Mouse (Mus musculus) midbrain, embryonic 11.5 days (tissue): ENCODE measurements around the gene Uckl1. TPM values are rescaled to one million over a fixed set of nuclear protein-coding genes. Genes with fewer than 3 reads are reported as not detected.

ENCODE experiments used
- ATAC-seq: fragments of 200-750 bp; cut with Nextera tagmentation; 2 replicates; pipeline ENCODE4 v1.8.0; 2017; ENCODE audit warnings: moderate TSS enrichment, moderate library complexity; ENCODE audit not compliant: low FRiP score
- DNase-seq: peaks from one replicate; pipeline ENCODE4 v3.0.0; 2015; ENCODE audit warnings: low spot score; ENCODE audit errors: missing footprints
- H3K27ac ChIP-seq: fragments of 300-500 bp; sonication (generic); 2 replicates; pipeline ENCODE4 v1.5.1; 2014; ENCODE audit warnings: low read depth, low read length
- H3K27me3 ChIP-seq: fragments of 300-500 bp; sonication (generic); 2 replicates; pipeline ENCODE4 v1.6.1; 2014; ENCODE audit warnings: mild to moderate bottlenecking, low read length, moderate library complexity, mixed read lengths; ENCODE audit not compliant: control insufficient read depth, insufficient read depth
- H3K36me3 ChIP-seq: fragments of 300-500 bp; sonication (generic); 2 replicates; pipeline ENCODE4 v1.6.1; 2014; ENCODE audit warnings: mild to moderate bottlenecking, low read length, moderate library complexity, mixed read lengths; ENCODE audit not compliant: control insufficient read depth, insufficient read depth
- H3K4me1 ChIP-seq: fragments of 300-500 bp; sonication (generic); 2 replicates; pipeline ENCODE4 v1.6.1; 2014; ENCODE audit warnings: low read length; ENCODE audit not compliant: control insufficient read depth, insufficient read depth
- H3K4me2 ChIP-seq: fragments of 300-500 bp; sonication (generic); 2 replicates; pipeline ENCODE4 v1.6.1; 2014; ENCODE audit warnings: mild to moderate bottlenecking, moderate library complexity
- H3K4me3 ChIP-seq: fragments of 300-500 bp; sonication (generic); 2 replicates; pipeline ENCODE4 v1.5.1; 2014; ENCODE audit warnings: low read depth, low read length
- H3K9ac ChIP-seq: fragments of 300-500 bp; sonication (generic); 2 replicates; pipeline ENCODE4 v1.6.1; 2014; ENCODE audit warnings: low read length
- H3K9me3 ChIP-seq: fragments of 300-500 bp; sonication (generic); 2 replicates; pipeline ENCODE4 v1.6.1; 2016; ENCODE audit warnings: low read length; ENCODE audit not compliant: control insufficient read depth
- WGBS: fragments of 180-500 bp; shearing (Covaris S2); extraction: QIAGEN DNeasy Blood & Tissue Kit; methylation state at CpG from one replicate; pipeline ENCODE4 v1.1.7; 2014; 5-methylcytosine and 5-hydroxymethylcytosine counted together
- polyA plus RNA-seq: library from polyadenylated mRNA; unstranded; fragments of >200 nt; fragmentation: Nextera tagmentation; extraction: Ambion mirVana; gene quantifications from 2 replicates; pipeline ENCODE4 v1.2.1, GENCODE M21; 2014

Uckl1 gene
- polyA plus RNA-seq, 1 experiment from 2014 or later, result 46.4 TPM

GRCm38 (mm10) chr2:181570375-181570774 is 14.3 kb downstream of the Uckl1 start:
- H3K36me3 ChIP-seq, result no peaks in the 10 kb centered on the region
- ATAC-seq, result 0 out of 2 replicates have a peak, but pooled peaks have one; percentile 15
- H3K4me3 ChIP-seq, result no peak overlapping the region
- H3K27ac ChIP-seq, result no peak overlapping the region
- no peak overlapping the region for H3K4me2 ChIP-seq
- no peaks in the 10 kb centered on the region for H3K27me3 ChIP-seq
- WGBS, result 85% methylated on average over 8 of the region's 8 CpGs
- no peak overlapping the region for H3K9ac ChIP-seq
- H3K4me1 ChIP-seq, result no peaks in the 10 kb centered on the region
- no peaks in the 10 kb centered on the region for H3K9me3 ChIP-seq
- DNase-seq, result no peak

GRCm38 (mm10) chr2:181569856-181570255 is 14.8 kb downstream of the Uckl1 start:
- no peaks in the 10 kb centered on the region for H3K4me1 ChIP-seq
- H3K9ac ChIP-seq, result no peak overlapping the region
- H3K36me3 ChIP-seq, result no peaks in the 10 kb centered on the region
- H3K27ac ChIP-seq, result no peak overlapping the region
- DNase-seq (no peak), ATAC-seq (no peak)
- no peak overlapping the region for H3K4me3 ChIP-seq
- H3K9me3 ChIP-seq, result no peaks in the 10 kb centered on the region
- 92% methylated on average over 10 of the region's 10 CpGs for WGBS
- H3K27me3 ChIP-seq, result no peaks in the 10 kb centered on the region
- H3K4me2 ChIP-seq, result no peak overlapping the region

- Histone ChIP-seq H3K4me1 (no peaks in the 10 kb centered on the region), H3K36me3 (no peaks in the 10 kb centered on the region), H3K27ac (no peak overlapping the region), H3K4me3 (no peak overlapping the region), H3K9me3 (no peaks in the 10 kb centered on the region), H3K9ac (no peak overlapping the region), H3K27me3 (no peaks in the 10 kb centered on the region), H3K4me2 (no peak overlapping the region)
- 75% methylated on average over 7 of the region's 7 CpGs for WGBS
- ATAC-seq, result no peak
- peak; percentile 86 for DNase-seq
Measured at GRCm38 (mm10) chr2:181568272-181569008, 16.3 kb downstream of the Uckl1 start.

- Histone ChIP-seq H3K27me3 (no peaks in the 10 kb centered on the region), H3K36me3 (no peaks in the 10 kb centered on the region), H3K4me3 (no peak overlapping the region), H3K4me1 (no peaks in the 10 kb centered on the region), H3K9me3 (no peaks in the 10 kb centered on the region), H3K27ac (no peak overlapping the region), H3K4me2 (no peak overlapping the region), H3K9ac (no peak overlapping the region)
- DNase-seq, result no peak
- WGBS, result 92% methylated on average over 3 of the region's 3 CpGs
- ATAC-seq, result no peak
Measured at GRCm38 (mm10) chr2:181567338-181567737, 17.4 kb downstream of the Uckl1 start.

- H3K4me1 ChIP-seq, result no peaks in the 10 kb centered on the region
- no peak overlapping the region for H3K9ac ChIP-seq
- DNase-seq (no peak), ATAC-seq (no peak)
- H3K9me3 ChIP-seq, result no peaks in the 10 kb centered on the region
- H3K27me3 ChIP-seq, result no peaks in the 10 kb centered on the region
- H3K4me3 ChIP-seq, result no peak overlapping the region
- peaks cover 28% of the 10 kb centered on the region for H3K36me3 ChIP-seq
- H3K4me2 ChIP-seq, result no peak overlapping the region
- no peak overlapping the region for H3K27ac ChIP-seq
Measured at GRCm38 (mm10) chr2:181553772-181554171, 30.9 kb downstream of the Uckl1 start.

- Histone ChIP-seq H3K9ac (no peak overlapping the region), H3K4me3 (no peak overlapping the region), H3K27ac (no peak overlapping the region), H3K9me3 (no peaks in the 10 kb centered on the region), H3K4me1 (no peaks in the 10 kb centered on the region), H3K27me3 (no peaks in the 10 kb centered on the region), H3K36me3 (peaks cover 38% of the 10 kb centered on the region), H3K4me2 (no peak overlapping the region)
- 100% methylated on average over 2 of the region's 2 CpGs for WGBS
- DNase-seq, result peak; percentile 65
- no peak for ATAC-seq
Measured at GRCm38 (mm10) chr2:181550233-181550632, 34.5 kb downstream of the Uckl1 start.

- Histone ChIP-seq H3K4me3 (no peak overlapping the region), H3K9me3 (no peaks in the 10 kb centered on the region), H3K9ac (no peak overlapping the region), H3K36me3 (peaks cover 38% of the 10 kb centered on the region), H3K27me3 (no peaks in the 10 kb centered on the region), H3K27ac (no peak overlapping the region), H3K4me1 (no peaks in the 10 kb centered on the region), H3K4me2 (no peak overlapping the region)
- 91% methylated on average over 5 of the region's 5 CpGs for WGBS
- ATAC-seq, result no peak
- peak; percentile 26 for DNase-seq
Measured at GRCm38 (mm10) chr2:181548682-181549081, 36.0 kb downstream of the Uckl1 start.

GRCm38 (mm10) chr2:181548227-181548626 is 36.5 kb downstream of the Uckl1 start:
- H3K9me3 ChIP-seq, result no peaks in the 10 kb centered on the region
- DNase-seq (peak; percentile 73), ATAC-seq (no peak)
- no peaks in the 10 kb centered on the region for H3K4me1 ChIP-seq
- no peaks in the 10 kb centered on the region for H3K27me3 ChIP-seq
- WGBS, result 78% methylated on average over 1 of the region's 1 CpGs
- H3K4me2 ChIP-seq, result no peak overlapping the region
- no peak overlapping the region for H3K27ac ChIP-seq
- H3K36me3 ChIP-seq, result peaks cover 38% of the 10 kb centered on the region
- no peak overlapping the region for H3K4me3 ChIP-seq
- H3K9ac ChIP-seq, result no peak overlapping the region

GRCm38 (mm10) chr2:181546142-181546541 is 38.5 kb downstream of the Uckl1 start:
- H3K9ac ChIP-seq, result no peak overlapping the region
- 96% methylated on average over 7 of the region's 7 CpGs for WGBS
- DNase-seq (no peak), ATAC-seq (no peak)
- no peak overlapping the region for H3K4me2 ChIP-seq
- peaks cover 33% of the 10 kb centered on the region for H3K36me3 ChIP-seq
- H3K4me3 ChIP-seq, result no peak overlapping the region
- no peaks in the 10 kb centered on the region for H3K9me3 ChIP-seq
- H3K27me3 ChIP-seq, result no peaks in the 10 kb centered on the region
- no peaks in the 10 kb centered on the region for H3K4me1 ChIP-seq
- H3K27ac ChIP-seq, result no peak overlapping the region
